Mouse (Mus musculus) 3T3-L1 (cell line): ENCODE data around the gene Epsti1.

Source experiments
- DNase-seq: peaks from one replicate; pipeline ENCODE4 v3.0.0-alpha.2; 2015; ENCODE audit warnings: low read depth, low spot score

The Epsti1 gene

DNA sequence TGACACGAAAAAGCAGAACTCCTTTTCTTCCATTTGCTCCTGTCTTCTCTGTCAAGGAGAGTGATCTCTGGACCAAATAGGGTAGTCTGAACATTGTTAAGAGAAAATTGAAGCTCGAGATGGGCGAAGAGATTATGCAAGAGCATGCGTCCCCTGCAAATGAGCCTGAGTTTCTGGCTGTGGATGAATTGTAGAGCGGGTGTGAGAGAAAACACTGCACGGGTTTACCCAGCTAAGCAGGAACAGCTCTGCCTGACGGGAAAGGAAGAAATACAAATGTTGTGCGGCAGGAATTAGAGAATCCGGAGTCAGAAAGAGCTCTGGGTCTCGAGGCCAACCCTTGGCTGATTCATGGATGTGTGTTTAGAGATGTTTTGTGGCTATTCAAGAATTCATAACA lies 107.8 kb downstream of the Epsti1 start:
- no peak for DNase-seq

DNA sequence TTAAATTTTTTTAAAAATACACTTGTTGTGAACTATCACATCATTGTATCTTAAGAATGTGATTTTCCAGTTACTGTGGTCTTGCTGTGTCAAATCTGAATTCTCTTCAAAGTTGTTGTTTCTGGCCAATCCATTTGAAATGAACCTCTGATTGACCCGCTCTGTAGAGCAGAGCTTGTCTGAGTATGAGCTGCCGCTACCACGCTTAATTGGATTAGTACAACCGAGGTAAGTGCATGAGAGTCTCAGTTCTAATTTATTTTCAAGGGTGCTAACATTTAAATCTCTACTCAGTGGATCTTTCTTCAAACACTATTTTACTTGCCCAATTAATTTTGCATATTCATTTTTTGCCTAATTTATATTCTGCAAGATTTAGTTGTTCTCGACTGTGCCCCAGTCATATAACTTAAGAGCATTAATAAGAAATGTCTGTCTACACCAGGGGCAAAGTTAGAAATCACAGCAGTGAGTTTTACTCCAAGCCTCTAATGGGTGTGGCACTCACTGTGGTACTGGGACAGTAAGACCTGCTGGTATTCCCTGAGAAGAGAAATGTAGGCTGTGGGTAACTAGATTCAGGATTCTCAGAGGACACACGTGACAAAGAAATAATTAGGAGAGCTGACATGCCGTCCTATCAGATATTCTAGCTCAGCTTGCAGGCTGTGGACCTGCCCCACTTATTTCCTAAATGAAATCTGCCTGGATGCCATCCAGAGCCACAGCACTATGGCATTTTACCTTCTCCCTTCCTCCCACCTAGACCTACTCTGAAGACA lies 111.7 kb downstream of the Epsti1 start:
- no peak for DNase-seq

- no peak for DNase-seq
Measured at GRCm38 (mm10) chr14:78016398-78016797, 112.4 kb downstream of the Epsti1 start.

DNA sequence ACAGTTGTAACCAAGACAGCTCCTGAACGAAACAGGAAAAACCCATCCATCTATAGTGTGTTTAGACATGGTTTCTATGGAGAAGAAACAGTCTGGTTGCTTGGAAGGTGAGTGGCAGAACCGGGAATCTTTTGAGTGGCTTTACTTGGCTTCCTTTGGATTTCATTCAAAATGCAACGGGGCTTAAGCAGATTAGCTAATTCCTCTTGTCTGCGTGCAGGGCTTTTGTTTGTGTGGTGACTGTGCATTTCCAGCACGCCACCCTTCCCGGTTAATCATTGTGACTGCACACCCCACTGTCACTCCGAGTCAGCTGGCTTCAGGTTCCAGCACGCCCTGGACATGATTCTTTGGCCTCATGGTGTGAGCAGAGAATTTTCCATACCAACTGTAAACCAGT lies 115.9 kb downstream of the Epsti1 start:
- DNase-seq, result no peak

- DNase-seq, result no peak
Measured at GRCm38 (mm10) chr14:78038876-78039275, 134.8 kb downstream of the Epsti1 start.

- no peak for DNase-seq
Measured at GRCm38 (mm10) chr14:78040643-78041042, 136.6 kb downstream of the Epsti1 start.

- no peak for DNase-seq
Measured at GRCm38 (mm10) chr14:78041886-78042526, 138.0 kb downstream of the Epsti1 start.

GRCm38 (mm10) chr14:78043079-78043478 lies 139.0 kb downstream of the Epsti1 start:
- no peak for DNase-seq

GRCm38 (mm10) chr14:78048258-78048657 lies 144.2 kb downstream of the Epsti1 start:
- DNase-seq, result no peak

DNA sequence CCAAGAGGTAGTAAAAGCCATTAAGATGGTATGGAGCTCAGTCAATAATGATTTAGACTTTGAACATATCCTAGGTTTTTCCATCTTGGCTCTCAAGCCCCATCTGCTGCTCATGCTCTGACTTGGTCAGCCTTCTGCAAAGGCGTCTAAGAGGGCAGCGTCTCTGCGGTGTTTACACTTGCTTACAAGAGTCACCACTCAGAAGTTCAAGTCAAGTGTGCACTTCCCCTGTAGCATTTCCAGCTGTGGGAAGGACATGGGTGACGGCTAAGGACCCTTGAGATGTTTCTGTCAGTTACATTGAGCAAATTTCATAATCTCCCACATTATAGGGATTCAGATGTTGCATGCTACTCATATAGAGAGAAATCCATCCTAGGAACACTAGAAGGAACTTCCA lies 144.6 kb downstream of the Epsti1 start:
- DNase-seq, result no peak
